Mouse (Mus musculus) cerebellum, adult 2 months (tissue): ENCODE results near the gene Cryl1.

Experiments
- CTCF ChIP-seq: fragments of 200-500 bp; IDR thresholded peaks from 2 replicates; pipeline ENCODE4 v1.5.1; 2011; ENCODE audit warnings: low read depth, mild to moderate bottlenecking, control low read depth, low read length, moderate library complexity, borderline replicate concordance; ENCODE audit not compliant: insufficient read depth
- POLR2A ChIP-seq: fragments of 200-500 bp; IDR thresholded peaks from 2 replicates; pipeline ENCODE4 v1.6.1; 2011; ENCODE audit warnings: low read length, control low read depth, borderline replicate concordance; ENCODE audit not compliant: insufficient read depth

DNA sequence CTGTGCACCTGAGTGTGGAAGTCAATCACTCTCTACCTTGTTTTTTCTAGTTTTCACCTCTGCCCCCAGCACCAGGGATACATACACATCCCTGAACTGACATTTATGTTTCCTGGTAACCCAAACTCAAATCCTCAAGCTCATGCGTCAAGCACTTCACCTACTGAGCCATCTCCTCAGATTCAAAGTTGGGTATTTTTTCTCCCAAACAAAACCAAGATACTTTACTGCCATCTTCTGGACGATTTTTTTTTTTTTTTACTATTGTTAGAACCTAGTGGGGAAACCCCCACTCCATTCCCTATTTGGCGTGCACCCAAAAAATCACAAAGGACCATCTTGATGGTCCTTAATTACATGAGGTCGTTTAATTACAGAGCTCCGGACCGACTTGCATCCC, 10.8 kb upstream of the Cryl1 start:
- TF ChIP-seq CTCF (no peak), POLR2A (no peak)
